ENCODE assay signal across 14 mouse cellular contexts in genomic region chr2:164522280-164522679, GRCm38 (mm10). TPM values are rescaled to one million over a fixed set of nuclear protein-coding genes. Genes with fewer than 3 reads are reported as not detected.
DNase-seq lines count a peak whose midpoint lies in the region; ATAC-seq and TF ChIP-seq lines count a peak whose summit lies in the region.
"Had no signal": no experiment of that assay in that cellular context is flagged by ENCODE, and none has a peak within 500 bp of the region (broad histone marks: within the 10 kb centered on the region; RNA-seq: fewer than 3 reads in every experiment).

No protein-coding gene starts in this region.

- H3K4me2 ChIP-seq in lung, postnatal 0 days (replicated peaks; ENCODE audit: low read depth, low read length) = peak overlapping the region; percentile 23; the same call in 1 of the 2 replicates
- peak overlapping the region; percentile 4 for H3K4me2 ChIP-seq in stomach, postnatal 0 days (replicated peaks; ENCODE audit: low read depth)
- H3K4me2 ChIP-seq: forebrain, embryonic 15.5 days; hindbrain, embryonic 15.5 days had no signal

- peak; percentile 22 for DNase-seq in lung, postnatal 0 days (ENCODE audit: low spot score)
- DNase-seq in lung, postnatal 36 days = no peak
- no peak for DNase-seq in ES-E14 (ENCODE audit: low read depth, low spot score)
- peak; percentile 45 for DNase-seq in stomach, postnatal 0 days (ENCODE audit: low spot score)
- DNase-seq in layer of hippocampus, adult 18-20 months (ENCODE audit: low spot score in 2 of 2) = no peak
- no peak for DNase-seq in right cerebral cortex, postnatal 4 days
- DNase-seq: embryo, embryonic 11 days; heart, adult 11 months had no signal

- TF ChIP-seq EP300 in lung, postnatal 0 days (IDR thresholded peaks at IDR 0.05) = no peak
- no peak for TF ChIP-seq EP300 in stomach, postnatal 0 days (optimal IDR thresholded peaks at IDR 0.05)

- no peak overlapping the region for H3K9ac ChIP-seq in lung, postnatal 0 days (replicated peaks; ENCODE audit: low read depth)
- no peak overlapping the region for H3K9ac ChIP-seq in ES-E14 (ENCODE audit: insufficient read depth, low read depth, low read length, poor library complexity, severe bottlenecking)
- H3K9ac ChIP-seq in stomach, postnatal 0 days (ENCODE audit: low read length) = no peak overlapping the region
- H3K9ac ChIP-seq: forebrain, embryonic 15.5 days; hindbrain, embryonic 15.5 days; liver, embryonic 14.5 days had no signal

- no peak overlapping the region for H3K4me3 ChIP-seq in lung, postnatal 0 days (ENCODE audit: low read depth, low read length)
- H3K4me3 ChIP-seq in ES-E14 (ENCODE audit: insufficient read depth in 1 of 2, low read depth in 1 of 2, low read length in 2 of 2, poor library complexity in 1 of 2, severe bottlenecking in 1 of 2) = peak overlapping the region in 1 of 2 experiments; percentile 61; a peak in 2 of 4 replicates
- H3K4me3 ChIP-seq in stomach, postnatal 0 days (ENCODE audit: low read depth, low read length) = no peak overlapping the region
- H3K4me3 ChIP-seq: forebrain, embryonic 15.5 days; hindbrain, embryonic 15.5 days; layer of hippocampus, adult 2 months had no signal

- H3K9me3 ChIP-seq in lung, postnatal 0 days (ENCODE audit: low read length) = no peaks in the 10 kb centered on the region
- no peaks in the 10 kb centered on the region for H3K9me3 ChIP-seq in ES-E14 (ENCODE audit: control insufficient read depth, insufficient read depth, low read depth, low read length)
- H3K9me3 ChIP-seq in stomach, postnatal 0 days (ENCODE audit: control insufficient read depth, low read length) = no peaks in the 10 kb centered on the region
- H3K9me3 ChIP-seq: forebrain, embryonic 15.5 days; hindbrain, embryonic 15.5 days had no signal

- H3K4me1 ChIP-seq in lung, postnatal 0 days (ENCODE audit: insufficient read depth, low read depth, low read length) = no peaks in the 10 kb centered on the region
- H3K4me1 ChIP-seq in ES-E14 (ENCODE audit: control insufficient read depth in 2 of 2, insufficient read depth in 2 of 2, low read length in 2 of 2, poor library complexity in 1 of 2) = peaks cover 0 to 4% of the 10 kb centered on the region in 2 experiments; a peak in 2 of 4 replicates
- H3K4me1 ChIP-seq in stomach, postnatal 0 days (replicated peaks; ENCODE audit: control insufficient read depth, insufficient read depth) = no peaks in the 10 kb centered on the region
- H3K4me1 ChIP-seq: hindbrain, embryonic 15.5 days had no signal

- 0 out of 2 replicates have a peak, but pooled peaks have one; percentile 39 for ATAC-seq in lung, postnatal 0 days
- peak; percentile 23 to 36; a peak in 3 of 4 replicates for ATAC-seq in hematopoietic stem cell, adult 5-6 weeks (replicated peaks in 1 of 2; ENCODE audit: insufficient read depth in 1 of 2, low FRiP score in 2 of 2, low TSS enrichment in 1 of 2, low read depth in 1 of 2, poor library complexity in 2 of 2, severe bottlenecking in 2 of 2)
- peak; percentile 40; the same call in 1 of the 2 replicates for ATAC-seq in stomach, postnatal 0 days (ENCODE audit: low FRiP score, low TSS enrichment)
- ATAC-seq: forebrain, embryonic 15.5 days had no signal

- H3K36me3 ChIP-seq in lung, postnatal 0 days (ENCODE audit: insufficient read depth, low read length) = no peaks in the 10 kb centered on the region
- H3K36me3 ChIP-seq in ES-E14 (ENCODE audit: control insufficient read depth, insufficient read depth, low read length, poor library complexity, severe bottlenecking) = no peaks in the 10 kb centered on the region
- H3K36me3 ChIP-seq in stomach, postnatal 0 days (ENCODE audit: control insufficient read depth, insufficient read depth, low read length) = no peaks in the 10 kb centered on the region
- H3K36me3 ChIP-seq: forebrain, embryonic 15.5 days; hindbrain, embryonic 15.5 days had no signal

- no peaks in the 10 kb centered on the region for H3K27me3 ChIP-seq in lung, postnatal 0 days (replicated peaks; ENCODE audit: insufficient read depth, low read length)
- H3K27me3 ChIP-seq in stomach, postnatal 0 days (ENCODE audit: control insufficient read depth, insufficient read depth, low read length) = no peaks in the 10 kb centered on the region
- H3K27me3 ChIP-seq: forebrain, embryonic 15.5 days; hindbrain, embryonic 15.5 days had no signal

- in situ Hi-C loops in ES-E14 (cut with MboI; ENCODE audit: low sequenced_read_pairs in 2 of 2, unreplicated experiment in 2 of 2) = no loop called here

- WGBS in lung, postnatal 0 days = 21% methylated on average over 8 of the region's 8 CpGs
- whole genome bisulfite sequencing in stomach, postnatal 0 days = 23% methylated on average over 8 of the region's 8 CpGs

- peak overlapping the region; percentile 39; the same call in 1 of the 2 replicates for H3K27ac ChIP-seq in lung, postnatal 0 days (ENCODE audit: low read length)
- 0 out of 2 replicates have a peak overlapping the region, but pooled peaks have one; percentile 72 for H3K27ac ChIP-seq in ES-E14 (ENCODE audit: insufficient read depth, low read depth, low read length, poor library complexity, severe bottlenecking)
- peak overlapping the region; percentile 5 for H3K27ac ChIP-seq in stomach, postnatal 0 days (replicated peaks)
- H3K27ac ChIP-seq: forebrain, embryonic 15.5 days; hindbrain, embryonic 15.5 days; layer of hippocampus, adult 2 months; liver, embryonic 14.5 days had no signal

- TF ChIP-seq CTCF in lung, postnatal 0 days (IDR thresholded peaks at IDR 0.05) = no peak
- TF ChIP-seq CTCF in stomach, postnatal 0 days (IDR thresholded peaks at IDR 0.05; ENCODE audit: low read depth) = no peak

TF ChIP-seq in ES-E14, 5 proteins besides CTCF, POLR2A, EP300 and RAD21:
- TF ChIP-seq HCFC1 (IDR thresholded peaks at IDR 0.05; ENCODE audit: borderline replicate concordance, insufficient read depth, low read length) = no peak
- no peak for TF ChIP-seq CHD2 (IDR thresholded peaks at IDR 0.05; ENCODE audit: low read depth, low read length)
- no peak for TF ChIP-seq MAFK (IDR thresholded peaks at IDR 0.05; ENCODE audit: insufficient read depth, low read depth, low read length)
- TF ChIP-seq ZC3H11A (IDR thresholded peaks at IDR 0.05; ENCODE audit: borderline replicate concordance, low read depth, low read length) = no peak
- no peak for TF ChIP-seq ZNF384 (IDR thresholded peaks at IDR 0.05; ENCODE audit: low read depth, low read length)

RNA-seq across cellular contexts. Expression of gene Pigt, which starts 25.0 kb away (rescaled TPM):
- polyA plus RNA-seq in lung, postnatal 0 days (2015; fragmentation: Nextera tagmentation; extraction: Ambion mirVana) = 45.5 and 54.8 TPM in 2 replicates
- total RNA-seq in ES-E14 (2012; rRNA removed) = 57.2 and 97.3 TPM in 2 replicates
- total RNA-seq in hematopoietic stem cell, adult 5-6 weeks (2017) = 28.1 and 28.2 TPM in 2 replicates
- polyA plus RNA-seq in stomach, postnatal 0 days (2015; fragmentation: Nextera tagmentation; extraction: Ambion mirVana) = 53.6 and 54.7 TPM in 2 replicates
- 10 to 100 TPM; 80.8 to 86.1 TPM for total RNA-seq in layer of hippocampus, adult 18-20 months (2021)

RNA-seq across cellular contexts. Expression of gene Dbndd2, which starts 36.4 kb away (rescaled TPM):
- polyA plus RNA-seq in lung, postnatal 0 days (2015; fragmentation: Nextera tagmentation; extraction: Ambion mirVana) = 39.9 and 44.6 TPM in 2 replicates
- total RNA-seq in ES-E14 (2012; rRNA removed) = 2.9 and 4.2 TPM in 2 replicates
- 1.6 TPM in 1 of 2 replicates, not detected in the other for total RNA-seq in hematopoietic stem cell, adult 5-6 weeks (2017)
- polyA plus RNA-seq in stomach, postnatal 0 days (2015; fragmentation: Nextera tagmentation; extraction: Ambion mirVana) = 27.3 and 27.8 TPM in 2 replicates
- total RNA-seq in layer of hippocampus, adult 18-20 months (2021) = 100 to 1,000 TPM; 118 to 138 TPM

RNA-seq across cellular contexts. Expression of gene Wfdc2, which starts 39.9 kb away (rescaled TPM):
- 1,345 and 1,354 TPM in 2 replicates for polyA plus RNA-seq in lung, postnatal 0 days (2015; fragmentation: Nextera tagmentation; extraction: Ambion mirVana)
- 41.5 and 58.4 TPM in 2 replicates for total RNA-seq in ES-E14 (2012; rRNA removed)
- 7.5 and 11.6 TPM in 2 replicates for total RNA-seq in hematopoietic stem cell, adult 5-6 weeks (2017)
- 123 and 147 TPM in 2 replicates for polyA plus RNA-seq in stomach, postnatal 0 days (2015; fragmentation: Nextera tagmentation; extraction: Ambion mirVana)
- under 1 TPM; 0.67 to 0.96 TPM for total RNA-seq in layer of hippocampus, adult 18-20 months (2021)
- total RNA-seq: layer of hippocampus, adult 2 months had no signal

RNA-seq across cellular contexts. Expression of gene Trp53tg5, which starts 48.8 kb away (rescaled TPM):
- polyA plus RNA-seq in lung, postnatal 0 days (2015; fragmentation: Nextera tagmentation; extraction: Ambion mirVana) = not detected in 2 replicates
- total RNA-seq in ES-E14 (2012; rRNA removed) = 0.22 and 0.26 TPM in 2 replicates
- total RNA-seq in hematopoietic stem cell, adult 5-6 weeks (2017) = not detected in 2 replicates
- polyA plus RNA-seq in stomach, postnatal 0 days (2015; fragmentation: Nextera tagmentation; extraction: Ambion mirVana) = not detected in 2 replicates
- total RNA-seq in layer of hippocampus, adult 18-20 months (2021) = not detected
- total RNA-seq: layer of hippocampus, adult 2 months; midbrain, postnatal 0 days had no signal
- polyA plus RNA-seq: forebrain, embryonic 15.5 days; hindbrain, embryonic 15.5 days; liver, embryonic 14.5 days; midbrain, postnatal 0 days had no signal

RNA-seq across cellular contexts. Expression of gene Spint3, which starts 51.0 kb away (rescaled TPM):
- not detected in 2 replicates for polyA plus RNA-seq in lung, postnatal 0 days (2015; fragmentation: Nextera tagmentation; extraction: Ambion mirVana)
- total RNA-seq in ES-E14 (2012; rRNA removed) = not detected in 2 replicates
- total RNA-seq in hematopoietic stem cell, adult 5-6 weeks (2017) = not detected in 2 replicates
- polyA plus RNA-seq in stomach, postnatal 0 days (2015; fragmentation: Nextera tagmentation; extraction: Ambion mirVana) = not detected in 2 replicates
- not detected for total RNA-seq in layer of hippocampus, adult 18-20 months (2021)
- total RNA-seq: layer of hippocampus, adult 2 months; midbrain, postnatal 0 days had no signal
- polyA plus RNA-seq: forebrain, embryonic 15.5 days; hindbrain, embryonic 15.5 days; liver, embryonic 14.5 days; midbrain, postnatal 0 days had no signal

Comparison
In these comparisons a context has a peak if more than half of its experiments do, and no peak if none do; other contexts are left out.
1. DNase-seq: peak in lung, postnatal 0 days (single experiment) and stomach, postnatal 0 days (single experiment); none in lung, postnatal 36 days (single experiment), ES-E14 (single experiment), layer of hippocampus, adult 18-20 months (0 of 2) and right cerebral cortex, postnatal 4 days (single experiment).
2. H3K27ac ChIP-seq: peak in every context shown above with its lines; median percentile 72 in ES-E14; 39 in lung, postnatal 0 days; 5 in stomach, postnatal 0 days.
3. RNA of gene Dbndd2, which starts 36.4 kb away (total RNA-seq): 118 to 138 TPM in layer of hippocampus, adult 18-20 months; 2.9 to 4.2 TPM in ES-E14 and 1.6 TPM in hematopoietic stem cell, adult 5-6 weeks; every median in the first group is over 10 times any median in the second.
4. Peak in every context shown above with its lines, with median percentiles within 50 percentile points of each other: ATAC-seq.